Mouse (Mus musculus) common myeloid progenitor, adult 5-6 weeks (primary cell): ENCODE data around the gene Gm20604. TPM values are rescaled to one million over a fixed set of nuclear protein-coding genes. Genes with fewer than 3 reads are reported as not detected.

ENCODE experiments used
- ATAC-seq: replicated peaks from 2 replicates; pipeline ENCODE4 v1.8.0; 2016; ENCODE audit warnings: low read depth, mild to moderate bottlenecking, moderate TSS enrichment, inconsistent platforms; ENCODE audit not compliant: poor library complexity, severe bottlenecking
- total RNA-seq: library from RNA; stranded (forward); fragments of 200-1000, 187-1606 nt; gene quantifications from 2 replicates; pipeline ENCODE4 v1.2.3, GENCODE M21; 2017

Gm20604 gene
- total RNA-seq, 1 experiment from 2014 or later = 7.4 TPM

GRCm38 (mm10) chr12:102695369-102696239 lies 62.9 kb downstream of the Gm20604 start:
- ATAC-seq = no peak

- ATAC-seq = no peak
Observed at GRCm38 (mm10) chr12:102691761-102692160, 66.7 kb downstream of the Gm20604 start.

Other genes with a start within 250 kb of the Gm20604 start
- gene Chga, start 203.7 kb downstream of the Gm20604 start, total RNA-seq = not detected in 2 replicates
- gene Itpk1, start 53.7 kb downstream of the Gm20604 start, total RNA-seq = 9.4 and 12.0 TPM in 2 replicates
- 5.5 and 11.6 TPM in 2 replicates for gene Moap1, start 15.0 kb downstream of the Gm20604 start, total RNA-seq
- 11.3 and 11.9 TPM in 2 replicates for gene Tmem251, start 14.9 kb downstream of the Gm20604 start, total RNA-seq
- not detected in 2 replicates for gene Gm28051, start 907 bp downstream of the Gm20604 start, total RNA-seq
- 16.2 and 26.6 TPM in 2 replicates for gene Gon7, start 869 bp downstream of the Gm20604 start, total RNA-seq
- gene Ubr7, start 705 bp downstream of the Gm20604 start, total RNA-seq = 49.6 and 57.7 TPM in 2 replicates
- gene Btbd7, start 119.8 kb upstream of the Gm20604 start, total RNA-seq = 21.4 and 25.6 TPM in 2 replicates
- gene Cox8c, start 140.6 kb upstream of the Gm20604 start, total RNA-seq = not detected in 2 replicates
- gene Unc79, start 190.2 kb upstream of the Gm20604 start, total RNA-seq = 0.09 TPM in 1 of 2 replicates, not detected in the other